Mouse (Mus musculus): ENCODE measurements around the gene Gimap4.

The Gimap4 gene

GRCm38 (mm10) chr6:48675400-48675930 lies 8.9 kb upstream of the Gimap4 start:
- in situ Hi-C loops (cut with MboI, MseI), result loop anchor here (5.0 to 10.0 kb wide), 3 partner anchors 47 to 998 kb away; partner anchors contain the start of gene Gimap5

DNA sequence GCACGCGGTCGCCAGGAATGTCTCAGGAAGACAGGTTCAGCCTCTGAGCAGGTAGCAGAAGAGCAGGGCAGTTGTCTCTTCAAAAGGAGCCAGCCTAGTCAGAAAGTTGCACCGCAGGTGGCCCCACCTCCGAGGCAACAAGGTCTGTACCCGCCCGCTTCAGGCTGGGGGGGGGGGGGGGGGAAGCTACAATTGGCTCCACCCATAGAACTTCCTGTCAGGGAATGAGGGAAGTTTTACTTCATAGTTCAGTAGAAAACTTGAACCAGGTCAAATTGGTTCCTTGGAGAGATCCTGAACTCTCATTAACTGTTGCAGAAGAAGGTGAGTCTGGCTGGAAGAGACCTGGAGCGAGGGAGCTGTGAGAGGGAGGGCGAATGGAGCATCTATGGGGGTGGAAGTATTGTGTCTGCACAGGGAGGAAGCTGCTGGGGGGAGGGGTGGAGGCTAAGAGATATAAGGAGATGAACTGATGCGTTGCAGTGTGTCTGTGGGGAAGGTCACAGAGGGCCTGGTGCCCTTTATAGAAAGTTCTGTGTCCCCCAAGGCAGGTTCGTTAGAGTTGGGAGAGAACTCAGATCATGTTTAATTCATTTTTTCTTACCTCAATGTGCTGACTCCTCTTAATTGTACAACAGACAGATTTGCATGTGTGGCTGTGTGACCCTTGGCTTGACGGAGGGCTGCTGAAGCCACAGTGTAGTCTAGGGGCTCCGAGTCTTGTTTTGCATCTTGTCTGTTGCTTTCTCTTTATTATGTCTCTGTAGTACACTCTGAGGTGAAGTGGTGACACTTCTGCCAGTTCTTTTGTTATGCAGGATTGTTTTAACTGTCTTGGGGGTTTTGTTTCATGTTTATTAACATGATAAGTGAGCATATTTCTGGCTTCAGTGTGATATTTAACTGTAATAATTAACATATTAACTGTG lies 8.2 kb upstream of the Gimap4 start, which contains the start of gene Gimap9:
Gene Gimap9, plus strand, starts transcription at position 199 of the 929 bp plus-strand sequence.
- in situ Hi-C loops (cut with MboI, MseI), result loop anchor here (5.0 to 10.0 kb wide), 3 partner anchors 46 to 999 kb away; partner anchors contain the start of gene Gimap5

GRCm38 (mm10) chr6:48676860-48677415 lies 7.4 kb upstream of the Gimap4 start:
- in situ Hi-C loops (cut with MboI, MseI), result loop anchor here (5.0 to 10.0 kb wide), 3 partner anchors 45 to 1000 kb away; partner anchors contain the start of gene Gimap5

DNA sequence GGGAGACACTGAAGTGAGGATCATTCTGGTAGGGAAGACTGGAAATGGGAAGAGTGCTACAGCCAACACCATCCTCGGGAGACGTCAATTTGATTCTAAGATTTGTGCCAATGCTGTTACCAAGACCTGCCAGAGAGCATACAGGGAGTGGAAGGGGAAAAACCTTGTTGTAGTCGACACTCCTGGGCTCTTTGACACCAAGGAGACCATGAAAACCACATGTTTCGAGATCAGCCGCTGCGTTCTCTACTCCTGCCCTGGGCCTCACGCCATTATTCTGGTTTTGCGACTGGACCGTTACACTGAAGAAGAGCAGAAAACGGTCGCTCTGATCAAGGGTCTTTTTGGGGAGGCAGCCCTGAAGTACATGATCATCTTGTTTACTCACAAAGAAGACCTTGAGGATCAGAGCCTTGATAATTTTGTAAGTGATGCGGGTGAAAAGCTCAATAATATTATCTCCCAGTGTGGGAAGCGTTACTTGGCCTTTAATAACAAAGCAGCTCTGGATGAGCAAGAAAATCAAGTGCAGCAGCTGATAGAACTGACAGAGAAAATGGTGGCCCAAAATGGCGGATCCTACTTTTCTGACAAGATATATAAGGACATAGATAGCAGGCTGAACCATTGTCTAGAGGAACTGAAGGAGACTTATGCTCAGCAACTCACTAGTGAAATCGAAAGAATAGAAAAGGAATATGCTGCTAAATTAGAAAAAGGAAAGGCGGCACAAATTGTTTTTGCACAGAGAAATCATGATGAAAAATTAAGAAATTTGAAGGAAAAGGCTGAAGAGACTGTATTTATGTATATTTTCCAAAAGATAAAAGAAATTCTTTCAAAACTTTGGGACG lies 6.6 kb upstream of the Gimap4 start:
- in situ Hi-C loops (cut with MboI, MseI), result loop anchor here (5.0 to 10.0 kb wide), 3 partner anchors 45 to 1000 kb away; partner anchors contain the start of gene Gimap5

DNA sequence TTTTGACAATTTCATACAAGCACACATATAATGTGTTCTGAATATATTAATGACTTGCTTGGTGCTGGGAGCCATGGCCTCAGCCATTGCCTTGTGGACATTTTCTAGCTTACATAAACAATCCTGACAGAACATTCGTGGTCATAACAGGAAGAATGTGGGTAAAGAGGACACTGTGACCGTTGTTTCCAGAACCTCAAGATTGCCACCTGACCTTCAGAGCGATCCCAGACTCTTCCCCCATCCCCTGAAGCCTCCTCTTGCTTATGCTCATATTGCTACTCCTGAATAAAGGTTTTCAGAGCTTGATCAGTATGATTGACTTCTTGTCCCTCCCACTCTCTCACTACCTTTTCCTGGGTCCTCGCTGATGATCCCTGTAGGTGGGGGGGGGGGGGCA lies 6.0 kb upstream of the Gimap4 start:
- in situ Hi-C loops (cut with MboI, MseI), result loop anchor here (5.0 to 10.0 kb wide), 3 partner anchors 44 to 1001 kb away; partner anchors contain the start of gene Gimap5

DNA sequence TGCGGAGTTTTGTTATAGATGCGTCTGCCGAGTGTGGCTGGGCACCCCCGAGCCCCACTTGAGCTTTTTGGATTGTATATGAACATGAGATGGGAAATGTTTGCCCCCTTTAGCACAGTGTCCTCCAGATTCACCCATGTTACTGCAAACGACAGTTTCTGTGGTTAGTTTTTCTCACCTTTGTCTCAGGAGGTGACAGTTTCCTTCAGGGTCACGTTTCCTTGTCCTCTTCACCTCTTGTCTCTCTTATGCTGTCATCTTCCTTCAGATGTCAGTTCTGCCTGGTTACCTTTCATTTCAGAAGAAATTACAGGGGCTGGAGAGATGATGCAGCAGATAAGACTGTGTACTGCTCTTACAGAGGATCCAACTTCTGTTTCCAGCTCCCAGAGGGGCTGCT lies 4.6 kb upstream of the Gimap4 start:
- in situ Hi-C loops (cut with MboI, MseI), result loop anchor here (5.0 to 10.0 kb wide), 4 partner anchors 32 to 1002 kb away; partner anchors contain the start of genes Gimap5 and Gimap8

DNA sequence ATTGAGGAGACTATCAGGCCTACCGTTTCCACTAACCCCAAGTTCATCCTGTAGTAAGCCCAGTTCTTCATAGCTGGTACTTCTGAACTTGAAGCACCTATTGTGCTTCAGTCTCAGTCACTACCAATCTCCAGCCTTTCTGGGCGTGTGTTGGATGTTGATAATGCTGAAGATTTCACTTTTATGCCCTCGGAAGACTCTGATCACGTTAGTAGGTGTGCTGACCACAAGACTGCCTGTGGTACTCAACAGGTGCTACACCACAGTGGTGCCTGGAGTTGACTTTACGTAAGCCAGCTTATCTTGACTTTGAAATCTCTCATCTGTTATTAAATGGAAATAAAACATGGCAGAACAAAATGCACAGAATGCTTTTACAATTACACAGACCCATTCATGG lies 3.9 kb upstream of the Gimap4 start:
- in situ Hi-C loops (cut with MboI, MseI), result loop anchor here (5.0 kb wide), 1 partner anchor 33 kb away; the partner anchor contains the start of gene Gimap8

DNA sequence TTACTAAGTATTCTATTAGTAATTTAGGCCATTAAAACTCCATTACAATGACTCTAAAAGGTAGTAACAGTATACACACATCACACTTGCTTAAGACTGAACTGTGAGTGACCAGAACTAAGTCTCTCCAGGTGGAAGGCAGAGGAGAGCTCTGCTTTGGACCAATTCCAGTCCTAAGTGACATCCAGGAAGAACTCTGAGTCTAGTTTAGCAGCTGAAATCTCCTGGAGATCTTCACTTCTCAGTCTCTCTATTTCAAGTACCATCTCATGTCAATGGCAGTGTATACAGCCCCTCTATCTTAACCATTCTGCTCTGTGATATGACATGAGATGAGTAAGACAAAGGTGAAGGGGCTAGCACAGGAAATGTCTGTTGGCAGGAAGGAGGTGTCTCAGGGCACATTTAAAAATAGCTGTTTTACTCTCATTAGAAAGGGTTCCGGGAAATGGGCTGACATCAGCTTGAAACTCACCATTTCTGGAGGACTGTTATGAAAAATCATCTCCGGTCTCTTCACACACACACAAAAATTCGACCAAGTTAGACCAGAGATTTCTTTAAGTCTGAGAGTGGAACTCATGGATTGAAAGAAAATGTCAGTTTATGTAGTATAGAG lies 2.8 kb upstream of the Gimap4 start:
- in situ Hi-C loops (cut with MboI, MseI), result loop anchor here (5.0 kb wide), 1 partner anchor 34 kb away; the partner anchor contains the start of gene Gimap8

DNA sequence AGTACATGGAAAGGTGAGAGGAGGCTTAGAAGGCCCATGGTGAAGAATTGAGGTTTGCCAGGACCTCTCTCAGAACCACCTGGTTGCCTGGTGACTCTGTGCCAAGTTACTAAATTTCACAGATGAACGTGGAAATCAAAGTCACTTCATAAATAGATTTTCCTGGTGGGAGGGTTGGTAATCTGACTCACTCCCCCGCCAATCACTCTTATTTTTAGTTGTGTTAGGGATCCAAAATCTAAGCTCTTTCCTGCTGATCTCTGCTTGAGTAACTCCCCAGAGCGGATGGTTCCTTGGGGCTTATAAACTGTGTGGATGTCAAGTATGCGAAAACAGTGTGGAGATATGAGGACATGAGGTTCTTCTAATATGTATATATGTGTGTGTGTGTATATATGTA lies 2.1 kb upstream of the Gimap4 start:
- in situ Hi-C loops (cut with MboI, MseI), result loop anchor here (5.0 kb wide), 1 partner anchor 35 kb away; the partner anchor contains the start of gene Gimap8

DNA sequence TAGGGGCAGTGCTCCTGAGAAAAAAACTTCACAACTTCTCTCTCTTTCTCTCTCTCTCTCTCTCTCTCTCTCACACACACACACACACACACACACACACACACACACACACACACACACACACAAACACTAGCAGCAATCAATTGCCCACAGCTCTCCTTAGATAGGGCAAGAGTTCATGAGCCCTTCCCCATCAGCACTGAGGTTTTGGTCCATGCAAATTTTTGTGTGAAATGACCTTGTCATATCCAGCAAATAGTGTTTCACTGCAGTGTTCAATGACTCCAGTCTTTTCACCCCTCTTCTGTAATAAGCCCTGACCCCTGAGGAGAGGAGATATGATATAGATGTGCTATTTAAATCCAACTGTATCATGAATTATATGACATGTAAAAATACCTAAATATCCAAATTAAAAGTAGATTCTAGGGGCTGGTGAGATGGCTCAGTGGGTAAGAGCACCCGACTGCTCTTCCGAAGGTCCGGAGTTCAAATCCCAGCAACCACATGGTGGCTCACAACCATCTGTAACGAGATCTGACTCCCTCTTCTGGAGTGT lies 1.0 kb upstream of the Gimap4 start:
- in situ Hi-C loops (cut with MboI, MseI), result loop anchor here (5.0 kb wide), 1 partner anchor 36 kb away; the partner anchor contains the start of gene Gimap8

DNA sequence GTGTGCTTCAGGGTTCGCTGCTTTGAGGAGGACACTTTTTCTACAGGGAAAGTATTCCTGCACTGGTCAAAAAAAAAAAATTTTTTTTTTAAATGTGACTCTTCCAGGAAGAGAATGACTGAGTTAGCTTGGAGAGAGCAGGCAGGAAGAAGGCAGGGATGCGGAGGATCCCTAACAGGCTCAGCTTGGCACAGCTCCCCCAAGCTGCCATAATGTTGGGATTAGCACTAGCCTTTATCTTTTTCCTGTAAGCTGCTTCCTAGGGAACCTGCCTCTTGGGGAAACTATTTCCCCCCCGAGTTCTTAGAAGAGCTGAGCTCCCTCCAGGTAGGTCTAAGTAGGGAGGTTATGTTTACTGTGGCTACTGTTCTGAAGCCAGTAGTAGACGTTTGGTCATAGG lies 457 bp downstream of the Gimap4 start:
- in situ Hi-C loops (cut with MboI, MseI), result loop anchor here (5.0 kb wide), 1 partner anchor 38 kb away; the partner anchor contains the start of gene Gimap8

- in situ Hi-C loops (cut with MboI, MseI), result no loop called here
Measured at GRCm38 (mm10) chr6:48685251-48685650, 902 bp downstream of the Gimap4 start.

GRCm38 (mm10) chr6:48685694-48686665 lies 1.6 kb downstream of the Gimap4 start:
- in situ Hi-C loops (cut with MboI, MseI), result no loop called here

DNA sequence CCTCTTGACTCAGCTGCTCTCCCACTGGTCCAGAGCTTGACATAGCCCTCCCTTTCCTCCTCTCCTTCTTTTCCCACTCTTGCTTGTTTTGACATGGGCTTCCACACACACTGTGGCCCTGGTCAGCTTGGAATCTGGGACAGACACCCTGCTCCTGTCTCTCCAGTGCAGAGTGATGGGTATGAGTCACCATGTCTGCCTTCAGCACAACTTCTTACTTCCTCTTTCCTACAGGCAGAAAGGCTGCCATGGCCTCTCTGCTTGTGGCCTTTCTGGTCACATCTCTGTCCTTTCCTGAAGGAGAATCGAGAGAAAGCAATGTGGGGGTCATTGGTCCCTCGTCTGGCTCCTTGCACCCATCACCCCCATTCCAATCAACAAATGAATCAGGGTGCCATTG lies 2.7 kb downstream of the Gimap4 start:
- in situ Hi-C loops (cut with MboI, MseI), result no loop called here

GRCm38 (mm10) chr6:48689320-48689719 lies 5.0 kb downstream of the Gimap4 start:
- in situ Hi-C loops (cut with MboI, MseI), result no loop called here

DNA sequence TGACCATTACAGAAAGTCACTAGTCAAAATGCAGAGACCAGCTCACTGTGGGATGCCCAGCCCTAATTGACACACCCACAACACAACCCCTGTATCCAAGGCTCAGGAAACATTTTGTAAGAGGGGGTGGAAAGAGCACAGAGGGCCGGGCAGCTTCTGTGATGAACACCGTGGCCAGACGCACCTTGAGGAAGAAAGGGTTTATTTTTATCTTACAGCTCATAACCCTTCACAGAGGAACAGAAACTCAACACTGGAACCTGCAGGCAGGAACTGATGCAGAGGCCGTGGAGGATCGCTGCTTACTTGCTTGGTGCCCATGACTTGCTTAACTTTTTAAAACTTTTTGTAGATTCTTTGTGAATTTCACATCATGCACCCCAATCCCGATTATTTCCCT lies 8.6 kb downstream of the Gimap4 start:
- in situ Hi-C loops (cut with MboI, MseI), result no loop called here

DNA sequence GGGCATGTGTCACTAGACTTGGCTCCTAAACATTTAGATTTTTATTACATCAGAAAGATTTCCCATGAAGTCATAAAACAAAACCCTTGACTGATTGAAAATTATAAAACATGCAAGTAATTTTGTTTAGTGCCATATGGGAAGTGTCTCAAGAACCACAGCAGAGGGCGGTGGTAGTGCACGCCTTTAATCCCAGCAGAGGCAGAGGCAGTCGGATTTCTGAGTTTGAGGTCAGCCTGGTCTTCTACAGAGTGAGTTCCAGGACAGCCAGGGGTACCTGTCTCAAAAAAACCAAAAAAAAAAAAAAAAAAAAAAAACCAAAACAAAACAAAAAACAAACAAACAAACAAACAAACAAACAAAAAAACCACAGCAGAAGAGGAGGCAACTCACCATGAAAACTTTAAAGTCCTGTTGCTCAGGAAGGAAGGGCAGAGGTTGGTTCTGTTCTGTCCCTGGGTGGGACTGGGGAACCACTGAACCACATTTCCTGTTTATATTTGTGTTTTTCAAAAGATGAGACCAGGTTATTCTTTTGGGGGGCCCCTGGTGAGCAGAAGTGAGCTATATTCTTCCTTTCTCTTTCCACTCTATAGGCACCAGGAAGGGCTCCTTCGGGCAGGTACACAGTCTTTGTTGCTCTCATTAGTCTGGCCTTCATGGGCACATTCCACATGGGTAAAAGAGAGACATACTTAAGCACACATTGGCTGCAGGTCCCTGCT lies 12.6 kb downstream of the Gimap4 start:
- in situ Hi-C loops (cut with MboI, MseI), result no loop called here

DNA sequence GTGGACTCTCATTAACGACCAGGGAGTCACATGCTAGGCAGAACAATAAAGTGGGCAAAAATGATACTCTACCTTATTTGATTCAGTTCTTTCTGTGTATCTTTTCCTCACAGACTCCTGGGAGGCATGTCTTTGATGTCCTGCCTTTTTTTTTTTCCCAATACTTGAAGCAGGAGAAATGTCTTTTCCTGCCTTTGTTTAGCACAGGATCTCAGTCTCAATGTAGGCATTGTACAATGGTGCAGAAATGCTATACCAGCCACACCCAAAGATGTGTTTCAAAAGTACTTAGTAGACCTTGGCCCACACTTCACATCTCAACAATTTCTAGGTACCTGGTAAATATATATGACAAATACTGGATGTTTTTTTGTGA lies 13.2 kb downstream of the Gimap4 start:
- in situ Hi-C loops (cut with MboI, MseI), result no loop called here

All from regulatory T cell (primary cell).